In the genomic region with DNA sequence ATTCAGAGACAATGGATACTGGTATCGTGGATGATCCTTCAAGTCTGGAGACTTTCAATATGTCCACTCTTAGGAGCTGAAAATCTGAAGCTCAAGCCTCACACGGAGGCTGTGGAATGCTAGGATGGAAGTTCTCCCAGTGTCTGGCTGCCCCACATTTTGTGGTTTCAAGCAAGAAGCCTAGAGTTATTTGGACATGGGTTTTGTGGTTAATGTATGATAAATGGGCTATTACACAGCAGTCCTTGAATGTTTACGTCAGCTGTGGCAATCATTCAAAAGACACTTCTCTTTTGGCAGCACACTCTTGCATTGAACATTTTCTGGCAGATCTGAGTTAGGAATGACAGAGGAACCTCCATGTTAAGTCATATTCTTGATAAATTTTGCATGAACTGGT, we compare ENCODE assay signal across 21 mouse cellular contexts.
DNase-seq lines count a peak whose midpoint lies in the region; ATAC-seq and TF ChIP-seq lines count a peak whose summit lies in the region.
"Had no signal": no experiment of that assay in that cellular context is flagged by ENCODE, and none has a peak within 500 bp of the region (broad histone marks: within the 10 kb centered on the region; RNA-seq: fewer than 3 reads in every experiment).

No protein-coding gene starts in this region.

- no peak overlapping the region for H3K9ac ChIP-seq in lung, embryonic 16.5 days (ENCODE audit: low read length)
- H3K9ac ChIP-seq: embryonic facial prominence, embryonic 15.5 days; limb, embryonic 12.5 days; liver, embryonic 15.5 days; midbrain, embryonic 13.5 days; neural tube, embryonic 13.5 days had no signal

- POLR2A ChIA-PET in Patski (lab: Charles Lee) = interaction anchor here (1.0 kb wide), 1 partner anchor 12 kb away, joined by 3 read pairs; no protein-coding TSS in a partner anchor

- no peak overlapping the region for H3K4me3 ChIP-seq in lung, embryonic 16.5 days (ENCODE audit: low read length)
- no peak overlapping the region for H3K4me3 ChIP-seq in myocyte
- H3K4me3 ChIP-seq: embryonic facial prominence, embryonic 15.5 days; heart, adult 2 months; limb, embryonic 12.5 days; liver, embryonic 15.5 days; midbrain, embryonic 13.5 days; neural tube, embryonic 13.5 days had no signal

- H3K9me3 ChIP-seq in lung, embryonic 16.5 days (ENCODE audit: control insufficient read depth, low read length) = no peaks in the 10 kb centered on the region
- H3K9me3 ChIP-seq: embryonic facial prominence, embryonic 15.5 days; G1E; limb, embryonic 12.5 days; liver, embryonic 15.5 days; midbrain, embryonic 13.5 days; neural tube, embryonic 13.5 days had no signal

- no peak overlapping the region for H3ac ChIP-seq in myocyte (ENCODE audit: control insufficient read depth, insufficient read length)

- in situ Hi-C loops in Patski (cut with MboI; ENCODE audit: low pct_unique_long_range_greater_than_20kb) = no loop called here

- no peaks in the 10 kb centered on the region for H3K36me3 ChIP-seq in lung, embryonic 16.5 days (ENCODE audit: control insufficient read depth, insufficient read depth, low read length)
- H3K36me3 ChIP-seq in myocyte (ENCODE audit: control insufficient read depth, insufficient read depth) = no peaks in the 10 kb centered on the region
- H3K36me3 ChIP-seq: embryonic facial prominence, embryonic 15.5 days; G1E; limb, embryonic 12.5 days; liver, embryonic 15.5 days; midbrain, embryonic 13.5 days; neural tube, embryonic 13.5 days had no signal

- no peaks in the 10 kb centered on the region for H3K27me3 ChIP-seq in lung, embryonic 16.5 days (ENCODE audit: control insufficient read depth, insufficient read depth, low read depth, low read length)
- no peaks in the 10 kb centered on the region for H3K27me3 ChIP-seq in Patski
- H3K27me3 ChIP-seq in myocyte (ENCODE audit: control insufficient read depth, insufficient read depth, insufficient read length) = no peaks in the 10 kb centered on the region
- H3K27me3 ChIP-seq: embryonic facial prominence, embryonic 15.5 days; limb, embryonic 12.5 days; liver, embryonic 15.5 days; midbrain, embryonic 13.5 days; neural tube, embryonic 13.5 days had no signal

- H3K79me2 ChIP-seq in myocyte (ENCODE audit: control insufficient read depth, insufficient read depth) = no peaks in the 10 kb centered on the region

- peak; percentile 72 for ATAC-seq in lung, embryonic 16.5 days (ENCODE audit: low read depth)
- peak; percentile 82 for ATAC-seq in Patski
- ATAC-seq: hindbrain, postnatal 0 days; midbrain, embryonic 13.5 days had no signal

- no peak for DNase-seq in lung, postnatal 25 days (ENCODE audit: low spot score)
- DNase-seq in Patski (ENCODE audit: low read depth, low spot score) = peak; percentile 61
- peak; percentile 30 to 33 for DNase-seq in adrenal gland, postnatal 36 days
- no peak for DNase-seq in heart, postnatal 36 days
- DNase-seq in thymus, postnatal 10 days (ENCODE audit: low spot score in 2 of 2) = no peak
- DNase-seq in cerebellum, postnatal 10 days = no peak
- DNase-seq: cerebellum, adult 9-10 months; gastrocnemius, postnatal 25 days; heart, adult 2 months; kidney, adult 11 months; spleen, adult 18-20 months; thymus, postnatal 4 days had no signal

- TF ChIP-seq POLR2A in myocyte (IDR thresholded peaks at IDR 0.05; ENCODE audit: insufficient read length, low read depth) = no peak

- no peak overlapping the region for H3K4me2 ChIP-seq in lung, embryonic 16.5 days (ENCODE audit: low read depth, low read length)
- peak overlapping the region; percentile 72 for H3K4me2 ChIP-seq in myocyte (ENCODE audit: low read depth)
- H3K4me2 ChIP-seq: embryonic facial prominence, embryonic 15.5 days; limb, embryonic 12.5 days; liver, embryonic 15.5 days; midbrain, embryonic 13.5 days; neural tube, embryonic 13.5 days had no signal

- WGBS in lung, embryonic 16.5 days = 42% methylated on average over 3 of the region's 3 CpGs

- intact Hi-C loops in heart, postnatal 36 days (cut with DNase I) = no loop called here

- CTCF ChIA-PET in Patski (lab: Charles Lee) = interaction anchor here (1.1 kb wide), 1 partner anchor 10 kb away, joined by 3 read pairs; no protein-coding TSS in a partner anchor

- no peak for TF ChIP-seq CTCF in Patski (IDR thresholded peaks at IDR 0.05)

- H3K27ac ChIP-seq in lung, embryonic 16.5 days (ENCODE audit: low read length) = no peak overlapping the region
- H3K27ac ChIP-seq: embryonic facial prominence, embryonic 15.5 days; heart, adult 2 months; hindbrain, postnatal 0 days; limb, embryonic 12.5 days; liver, embryonic 15.5 days; midbrain, embryonic 13.5 days; neural tube, embryonic 13.5 days had no signal

- peaks cover 3% of the 10 kb centered on the region; the same call in 1 of the 2 replicates for H3K4me1 ChIP-seq in lung, embryonic 16.5 days (replicated peaks; ENCODE audit: control insufficient read depth, insufficient read depth, low read length)
- H3K4me1 ChIP-seq: embryonic facial prominence, embryonic 15.5 days; limb, embryonic 12.5 days; liver, embryonic 15.5 days; midbrain, embryonic 13.5 days; neural tube, embryonic 13.5 days had no signal

TF ChIP-seq in myocyte, 11 proteins besides CTCF, POLR2A, EP300 and RAD21:
- TF ChIP-seq TCF12 (IDR thresholded peaks at IDR 0.05; ENCODE audit: insufficient read depth, poor library complexity, severe bottlenecking) = peak; percentile 72
- TF ChIP-seq USF1 (IDR thresholded peaks at IDR 0.05; ENCODE audit: low read depth) = no peak
- TF ChIP-seq REST (IDR thresholded peaks at IDR 0.05; ENCODE audit: insufficient read depth, insufficient read length) = no peak
- no peak for TF ChIP-seq MAX (IDR thresholded peaks at IDR 0.05; ENCODE audit: low read depth)
- peak; percentile 73 for TF ChIP-seq CEBPB (IDR thresholded peaks at IDR 0.05; ENCODE audit: insufficient read depth, poor library complexity, severe bottlenecking)
- TF ChIP-seq SRF (IDR thresholded peaks at IDR 0.05; ENCODE audit: control insufficient read depth, insufficient read length, low read depth) = no peak
- no peak for TF ChIP-seq POLR2AphosphoS2 (IDR thresholded peaks at IDR 0.05; ENCODE audit: insufficient read length, low read depth)
- TF ChIP-seq MYOD1 (IDR thresholded peaks at IDR 0.05; ENCODE audit: control insufficient read depth in 1 of 3, insufficient read length in 2 of 3, low read depth in 2 of 3) = peak in 2 of 3 experiments; percentile 88 to 89
- no peak for TF ChIP-seq MYOG (IDR thresholded peaks at IDR 0.05; ENCODE audit: control insufficient read depth in 1 of 3, insufficient read depth in 1 of 3, insufficient read length in 2 of 3, low read depth in 2 of 3)
- TF ChIP-seq E2F4 (IDR thresholded peaks at IDR 0.05; ENCODE audit: insufficient read depth) = no peak
- peak; percentile 24 for TF ChIP-seq TCF3 (IDR thresholded peaks at IDR 0.05; ENCODE audit: insufficient read length, low read depth)

Comparison
In these comparisons a context has a peak if more than half of its experiments do, and no peak if none do; other contexts are left out.
1. DNase-seq: peak in Patski (single experiment) and adrenal gland, postnatal 36 days (2 of 2); none in lung, postnatal 25 days (single experiment), heart, postnatal 36 days (0 of 2), thymus, postnatal 10 days (0 of 2) and cerebellum, postnatal 10 days (0 of 2).